In the genomic region with DNA sequence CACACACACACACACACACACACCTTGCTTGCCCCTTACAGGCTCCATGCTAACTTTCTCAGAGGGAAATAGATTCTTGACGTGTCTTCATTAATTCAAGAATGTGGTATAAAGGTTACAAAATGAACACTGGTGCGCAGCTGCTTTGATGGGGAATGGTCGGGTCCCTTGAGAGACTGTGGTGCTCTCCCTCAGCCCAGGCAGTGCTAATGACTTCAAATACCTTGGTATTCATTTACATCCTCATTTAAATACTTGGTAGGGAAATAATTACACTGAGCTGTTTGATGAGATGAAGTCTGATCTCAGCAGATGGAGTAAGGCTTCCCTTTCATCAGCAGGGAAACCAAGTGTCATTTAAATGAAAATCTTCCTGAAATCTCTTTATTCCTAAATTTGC, we compare ENCODE assay signal across 14 mouse cellular contexts. TPM values are rescaled to one million over a fixed set of nuclear protein-coding genes. Genes with fewer than 3 reads are reported as not detected.
DNase-seq lines count a peak whose midpoint lies in the region; ATAC-seq and TF ChIP-seq lines count a peak whose summit lies in the region.
"Had no signal": no experiment of that assay in that cellular context is flagged by ENCODE, and none has a peak within 500 bp of the region (broad histone marks: within the 10 kb centered on the region; RNA-seq: fewer than 3 reads in every experiment).

No protein-coding gene starts in this region.

- 0 out of 2 replicates have a peak, but pooled peaks cover 3% of the 10 kb centered on the region for H3K36me3 ChIP-seq in embryonic facial prominence, embryonic 14.5 days (ENCODE audit: control insufficient read depth, insufficient read depth, low read length)
- no peaks in the 10 kb centered on the region for H3K36me3 ChIP-seq in hindbrain, embryonic 16.5 days (ENCODE audit: control insufficient read depth, insufficient read depth, low read length)
- H3K36me3 ChIP-seq in neural tube, embryonic 12.5 days, result no peaks in the 10 kb centered on the region
- H3K36me3 ChIP-seq in heart, adult 2 months (ENCODE audit: control insufficient read depth, insufficient read depth, low read length), result no peaks in the 10 kb centered on the region
- H3K36me3 ChIP-seq: stomach, embryonic 15.5 days had no signal

- H3K27me3 ChIP-seq in embryonic facial prominence, embryonic 14.5 days (replicated peaks; ENCODE audit: control insufficient read depth, insufficient read depth, low read length), result no peaks in the 10 kb centered on the region
- H3K27me3 ChIP-seq in hindbrain, embryonic 16.5 days (replicated peaks; ENCODE audit: control insufficient read depth, insufficient read depth, low read length), result no peaks in the 10 kb centered on the region
- no peaks in the 10 kb centered on the region for H3K27me3 ChIP-seq in neural tube, embryonic 12.5 days (replicated peaks)
- H3K27me3 ChIP-seq in heart, adult 2 months (ENCODE audit: control insufficient read depth, insufficient read depth, low read length), result no peaks in the 10 kb centered on the region
- H3K27me3 ChIP-seq: stomach, embryonic 15.5 days had no signal

- no peak overlapping the region for H3K9ac ChIP-seq in embryonic facial prominence, embryonic 14.5 days (ENCODE audit: low read depth, low read length)
- peak overlapping the region; percentile 27; the same call in 1 of the 2 replicates for H3K9ac ChIP-seq in hindbrain, embryonic 16.5 days (ENCODE audit: low read depth, low read length)
- H3K9ac ChIP-seq in neural tube, embryonic 12.5 days, result no peak overlapping the region
- no peak overlapping the region for H3K9ac ChIP-seq in heart, adult 2 months (ENCODE audit: low read depth, low read length)
- H3K9ac ChIP-seq: stomach, embryonic 15.5 days had no signal

- 43% methylated on average over 3 of the region's 3 CpGs for WGBS in embryonic facial prominence, embryonic 14.5 days
- 22% methylated on average over 3 of the region's 3 CpGs for WGBS in hindbrain, embryonic 16.5 days
- 26% methylated on average over 3 of the region's 3 CpGs for WGBS in neural tube, embryonic 12.5 days
- 86% methylated on average over 3 of the region's 3 CpGs for WGBS in heart, adult 2 months

- ATAC-seq in embryonic facial prominence, embryonic 14.5 days (ENCODE audit: low read depth), result no peak
- peak; percentile 79 for ATAC-seq in hindbrain, embryonic 16.5 days
- peak; percentile 72 for ATAC-seq in neural tube, embryonic 12.5 days (ENCODE audit: low FRiP score, low read depth)

- H3K4me2 ChIP-seq in embryonic facial prominence, embryonic 14.5 days (ENCODE audit: low read depth, low read length), result no peak overlapping the region
- H3K4me2 ChIP-seq in hindbrain, embryonic 16.5 days (ENCODE audit: low read length), result peak overlapping the region; percentile 44; the same call in 1 of the 2 replicates
- H3K4me2 ChIP-seq in neural tube, embryonic 12.5 days (replicated peaks), result no peak overlapping the region
- H3K4me2 ChIP-seq: stomach, embryonic 15.5 days had no signal

- TF ChIP-seq POLR2A in heart, adult 2 months (IDR thresholded peaks at IDR 0.05; ENCODE audit: insufficient read depth, low read depth, low read length), result no peak

- no peaks in the 10 kb centered on the region for H3K79me2 ChIP-seq in heart, adult 2 months (replicated peaks; ENCODE audit: control insufficient read depth, insufficient read depth, low read length)

- peak; percentile 19 for DNase-seq in Muller cell, postnatal 12 days (ENCODE audit: inconsistent ontology term)
- peak; percentile 16 for DNase-seq in embryonic facial prominence, embryonic 14.5 days (ENCODE audit: low spot score)
- no peak for DNase-seq in adrenal gland, postnatal 25 days
- DNase-seq in embryo, embryonic 10 days (ENCODE audit: low spot score), result no peak
- no peak for DNase-seq in heart, adult 2 months
- DNase-seq: thymus, postnatal 36 days had no signal

- H3K27ac ChIP-seq in embryonic facial prominence, embryonic 14.5 days (replicated peaks; ENCODE audit: low read depth, low read length), result no peak overlapping the region
- peak overlapping the region; percentile 87 for H3K27ac ChIP-seq in hindbrain, embryonic 16.5 days (ENCODE audit: low read depth, low read length)
- 0 out of 2 replicates have a peak overlapping the region, but pooled peaks have one; percentile 72 for H3K27ac ChIP-seq in neural tube, embryonic 12.5 days
- H3K27ac ChIP-seq in heart, adult 2 months, result no peak overlapping the region
- H3K27ac ChIP-seq: stomach, embryonic 15.5 days had no signal

- no peak overlapping the region for H3K4me3 ChIP-seq in embryonic facial prominence, embryonic 14.5 days (ENCODE audit: low read depth, low read length)
- no peak overlapping the region for H3K4me3 ChIP-seq in hindbrain, embryonic 16.5 days (ENCODE audit: low read length)
- no peak overlapping the region for H3K4me3 ChIP-seq in neural tube, embryonic 12.5 days
- no peak overlapping the region for H3K4me3 ChIP-seq in heart, adult 2 months
- H3K4me3 ChIP-seq: stomach, embryonic 15.5 days had no signal

- TF ChIP-seq CTCF in heart, adult 2 months (IDR thresholded peaks at IDR 0.05), result no peak

- no peaks in the 10 kb centered on the region for H3K9me3 ChIP-seq in embryonic facial prominence, embryonic 14.5 days (ENCODE audit: control insufficient read depth, low read length)
- H3K9me3 ChIP-seq in hindbrain, embryonic 16.5 days (ENCODE audit: control insufficient read depth, low read length), result no peaks in the 10 kb centered on the region
- H3K9me3 ChIP-seq in neural tube, embryonic 12.5 days, result no peaks in the 10 kb centered on the region
- H3K9me3 ChIP-seq: stomach, embryonic 15.5 days had no signal

- TF ChIP-seq EP300 in heart, adult 2 months (IDR thresholded peaks at IDR 0.05; ENCODE audit: insufficient read depth, low read depth, low read length), result no peak

- intact Hi-C loops in heart, adult 2 months (cut with DNase I), result no loop called here

- peaks cover 5% of the 10 kb centered on the region; the same call in 1 of the 2 replicates for H3K4me1 ChIP-seq in embryonic facial prominence, embryonic 14.5 days (ENCODE audit: control insufficient read depth, insufficient read depth, low read length)
- peaks cover 14% of the 10 kb centered on the region for H3K4me1 ChIP-seq in hindbrain, embryonic 16.5 days (ENCODE audit: control insufficient read depth, insufficient read depth, low read depth, low read length)
- peaks cover 12% of the 10 kb centered on the region for H3K4me1 ChIP-seq in neural tube, embryonic 12.5 days
- H3K4me1 ChIP-seq in heart, adult 2 months (ENCODE audit: control insufficient read depth, insufficient read depth, low read length), result no peaks in the 10 kb centered on the region
- H3K4me1 ChIP-seq: stomach, embryonic 15.5 days had no signal

RNA-seq across cellular contexts. Expression of a gene that starts 11.6 kb away (rescaled TPM):
- 6.9 and 10.2 TPM in 2 replicates for polyA plus RNA-seq in embryonic facial prominence, embryonic 14.5 days (2014; fragmentation: Nextera tagmentation; extraction: Ambion mirVana)
- 7.6 and 9.6 TPM in 2 replicates for polyA plus RNA-seq in hindbrain, embryonic 16.5 days (2015; fragmentation: Nextera tagmentation; extraction: Ambion mirVana)
- polyA plus RNA-seq in neural tube, embryonic 12.5 days (2016; fragmentation: Nextera tagmentation; extraction: Ambion mirVana), result 14.0 and 17.0 TPM in 2 replicates
- 4.2 and 4.8 TPM in 2 replicates for total RNA-seq in adrenal gland, postnatal 25 days (2021)
- total RNA-seq in heart, adult 2 months (2021), result 1 to 10 TPM; 1.9 to 3.8 TPM
- polyA plus RNA-seq in heart, adult 2 months (2012; rRNA removed), result 1.6 and 2.3 TPM in 2 replicates

RNA-seq across cellular contexts. Expression of a gene that starts 32.0 kb away (rescaled TPM):
- polyA plus RNA-seq in embryonic facial prominence, embryonic 14.5 days (2014; fragmentation: Nextera tagmentation; extraction: Ambion mirVana), result 197 and 214 TPM in 2 replicates
- 87.1 and 89.2 TPM in 2 replicates for polyA plus RNA-seq in hindbrain, embryonic 16.5 days (2015; fragmentation: Nextera tagmentation; extraction: Ambion mirVana)
- 114 and 115 TPM in 2 replicates for polyA plus RNA-seq in neural tube, embryonic 12.5 days (2016; fragmentation: Nextera tagmentation; extraction: Ambion mirVana)
- 85.1 and 90.9 TPM in 2 replicates for total RNA-seq in adrenal gland, postnatal 25 days (2021)
- 10 to 100 TPM; 30.7 to 32.9 TPM for total RNA-seq in heart, adult 2 months (2021)
- polyA plus RNA-seq in heart, adult 2 months (2012; rRNA removed), result 22.8 and 31.1 TPM in 2 replicates

RNA-seq across cellular contexts. Expression of a gene that starts 43.9 kb away (rescaled TPM):
- 39.9 and 57.4 TPM in 2 replicates for polyA plus RNA-seq in embryonic facial prominence, embryonic 14.5 days (2014; fragmentation: Nextera tagmentation; extraction: Ambion mirVana)
- polyA plus RNA-seq in hindbrain, embryonic 16.5 days (2015; fragmentation: Nextera tagmentation; extraction: Ambion mirVana), result 0.15 and 0.51 TPM in 2 replicates
- not detected in 2 replicates for polyA plus RNA-seq in neural tube, embryonic 12.5 days (2016; fragmentation: Nextera tagmentation; extraction: Ambion mirVana)
- total RNA-seq in adrenal gland, postnatal 25 days (2021), result 0.15 TPM in 1 of 2 replicates, not detected in the other
- total RNA-seq in heart, adult 2 months (2021), result not detected
- polyA plus RNA-seq in heart, adult 2 months (2012; rRNA removed), result not detected in 2 replicates
- total RNA-seq: adrenal gland, postnatal 4 days; heart, adult 8-10 months; heart, postnatal 25 days; liver, adult 2 months had no signal
- polyA plus RNA-seq: kidney, adult 2 months; liver, adult 2 months; stomach, embryonic 15.5 days had no signal

Comparison
In these comparisons a context has a peak if more than half of its experiments do, and no peak if none do; other contexts are left out.
1. DNase-seq: peak in Muller cell, postnatal 12 days (single experiment) and embryonic facial prominence, embryonic 14.5 days (single experiment); none in adrenal gland, postnatal 25 days (single experiment), embryo, embryonic 10 days (single experiment) and heart, adult 2 months (0 of 2).
2. H3K27ac ChIP-seq: peak in hindbrain, embryonic 16.5 days (single experiment) and neural tube, embryonic 12.5 days (single experiment); none in embryonic facial prominence, embryonic 14.5 days (single experiment) and heart, adult 2 months (single experiment).
3. RNA of a gene that starts 43.9 kb away (polyA plus RNA-seq): 39.9 to 57.4 TPM in embryonic facial prominence, embryonic 14.5 days; 0.15 to 0.51 TPM in hindbrain, embryonic 16.5 days, not detected in neural tube, embryonic 12.5 days and not detected in heart, adult 2 months; every median in the first group is over 10 times any median in the second.